Mouse (Mus musculus) spleen, adult 2 months (tissue): ENCODE data around the gene Pebp1. TPM values are rescaled to one million over a fixed set of nuclear protein-coding genes. Genes with fewer than 3 reads are reported as not detected.

ENCODE experiments used
- DNase-seq, 2 experiments: peaks; one replicate each; pipeline versions ENCODE4 v3.0.0 to v3.0.0-alpha.2; 2012 to 2021; ENCODE audit warnings: low spot score in 2 of 2, low read depth in 1 of 2
- H3K27ac ChIP-seq: fragments of 200-500 bp; 2 replicates; pipeline ENCODE4 v1.5.1; 2012; ENCODE audit warnings: low read length, inconsistent platforms; ENCODE audit not compliant: insufficient read depth
- H3K27me3 ChIP-seq: fragments of 200-500 bp; 2 replicates; pipeline ENCODE4 v1.6.1; 2012; ENCODE audit warnings: mild to moderate bottlenecking, moderate library complexity, low read length, inconsistent platforms; ENCODE audit not compliant: control insufficient read depth, insufficient read depth
- H3K36me3 ChIP-seq: fragments of 200-500 bp; 2 replicates; pipeline ENCODE4 v1.6.1; 2012; ENCODE audit warnings: mild to moderate bottlenecking, low read length, inconsistent platforms; ENCODE audit not compliant: control insufficient read depth, insufficient read depth
- H3K4me1 ChIP-seq: fragments of 200-500 bp; 2 replicates; pipeline ENCODE4 v1.6.1; 2011; ENCODE audit warnings: inconsistent platforms; ENCODE audit not compliant: control insufficient read depth, insufficient read depth, insufficient read length
- H3K4me3 ChIP-seq: fragments of 200-500 bp; 2 replicates; pipeline ENCODE4 v1.5.1; 2011; ENCODE audit warnings: mild to moderate bottlenecking, inconsistent platforms; ENCODE audit not compliant: insufficient read depth, insufficient read length; ENCODE audit errors: extremely low read depth
- CTCF ChIP-seq: fragments of 200-500 bp; IDR thresholded peaks from 2 replicates; pipeline ENCODE4 v1.5.1; 2011; ENCODE audit warnings: mild to moderate bottlenecking, inconsistent platforms; ENCODE audit not compliant: insufficient read depth, insufficient read length, insufficient replicate concordance; ENCODE audit errors: extremely low read depth
- POLR2A ChIP-seq: fragments of 200-500 bp; IDR thresholded peaks from 2 replicates; pipeline ENCODE4 v1.6.1; 2011; ENCODE audit warnings: low read depth, low read length, inconsistent platforms
- WGBS: fragments of 180-500 bp; shearing (Covaris S2); methylation state at CpG from one replicate; pipeline ENCODE4 v1.1.7; 2018; 5-methylcytosine and 5-hydroxymethylcytosine counted together
- polyA plus RNA-seq: library from polyadenylated mRNA; depleted of rRNA; stranded (reverse); fragments of >200 nt; gene quantifications from 2 replicates; pipeline ENCODE4 v1.2.3, GENCODE M21; 2012

Pebp1 gene
- polyA plus RNA-seq, 1 experiment = 191 TPM

GRCm38 (mm10) chr5:117267913-117268312, 19.5 kb downstream of the Pebp1 start:
- Histone ChIP-seq H3K4me3 (no peak overlapping the region), H3K4me1 (no peaks in the 10 kb centered on the region), H3K27me3 (no peaks in the 10 kb centered on the region), H3K36me3 (peaks cover 32% of the 10 kb centered on the region), H3K27ac (no peak overlapping the region)
- no peak for DNase-seq
- TF ChIP-seq POLR2A (no peak), CTCF (no peak)
- WGBS = 84% methylated on average over 14 of the region's 14 CpGs

- Histone ChIP-seq H3K4me1 (no peaks in the 10 kb centered on the region), H3K36me3 (peaks cover 48% of the 10 kb centered on the region), H3K27ac (no peak overlapping the region), H3K27me3 (no peaks in the 10 kb centered on the region), H3K4me3 (no peak overlapping the region)
- TF ChIP-seq CTCF (no peak), POLR2A (no peak)
- no peak for DNase-seq
- 90% methylated on average over 5 of the region's 5 CpGs for WGBS
Observed at GRCm38 (mm10) chr5:117264701-117265100, 22.7 kb downstream of the Pebp1 start.

- WGBS = 95% methylated on average over 21 of the region's 21 CpGs
- no peaks in the 10 kb centered on the region for H3K4me1 ChIP-seq
Observed at GRCm38 (mm10) chr5:117263566-117263965, 23.9 kb downstream of the Pebp1 start.

GRCm38 (mm10) chr5:117258276-117258675, 29.1 kb downstream of the Pebp1 start:
- no peak overlapping the region for H3K27ac ChIP-seq
- 96% methylated on average over 15 of the region's 15 CpGs for WGBS
- DNase-seq = no peak
- peaks cover 62% of the 10 kb centered on the region for H3K36me3 ChIP-seq
- H3K4me1 ChIP-seq = no peaks in the 10 kb centered on the region
- H3K4me3 ChIP-seq = no peak overlapping the region
- TF ChIP-seq POLR2A (no peak), CTCF (no peak)
- no peaks in the 10 kb centered on the region for H3K27me3 ChIP-seq

More at GRCm38 (mm10) chr5:117263566-117263965, 23.9 kb downstream of the Pebp1 start:
- no peaks in the 10 kb centered on the region for H3K27me3 ChIP-seq
- H3K27ac ChIP-seq = no peak overlapping the region
- H3K36me3 ChIP-seq = peaks cover 56% of the 10 kb centered on the region
- TF ChIP-seq POLR2A (no peak), CTCF (no peak)
- DNase-seq = no peak
- no peak overlapping the region for H3K4me3 ChIP-seq

GRCm38 (mm10) chr5:117251763-117252162, 35.7 kb downstream of the Pebp1 start:
- Histone ChIP-seq H3K27me3 (no peaks in the 10 kb centered on the region), H3K36me3 (peaks cover 42% of the 10 kb centered on the region), H3K27ac (no peak overlapping the region), H3K4me3 (no peak overlapping the region), H3K4me1 (no peaks in the 10 kb centered on the region)
- 99% methylated on average over 3 of the region's 3 CpGs for WGBS
- no peak for DNase-seq
- TF ChIP-seq CTCF (no peak), POLR2A (no peak)

GRCm38 (mm10) chr5:117250796-117251195, 36.6 kb downstream of the Pebp1 start:
- no peaks in the 10 kb centered on the region for H3K27me3 ChIP-seq
- no peak for DNase-seq
- H3K27ac ChIP-seq = no peak overlapping the region
- H3K4me3 ChIP-seq = no peak overlapping the region
- TF ChIP-seq POLR2A = no peak
- no peak for TF ChIP-seq CTCF
- H3K4me1 ChIP-seq = no peaks in the 10 kb centered on the region
- peaks cover 33% of the 10 kb centered on the region for H3K36me3 ChIP-seq
- WGBS = 96% methylated on average over 24 of the region's 24 CpGs

- 83% methylated on average over 10 of the region's 10 CpGs for WGBS
- no peak overlapping the region for H3K27ac ChIP-seq
- H3K36me3 ChIP-seq = peaks cover 20% of the 10 kb centered on the region
- no peak for TF ChIP-seq POLR2A
- TF ChIP-seq CTCF = no peak
- H3K4me1 ChIP-seq = no peaks in the 10 kb centered on the region
- H3K4me3 ChIP-seq = no peak overlapping the region
- DNase-seq = no peak
- no peaks in the 10 kb centered on the region for H3K27me3 ChIP-seq
Observed at GRCm38 (mm10) chr5:117248351-117248750, 39.1 kb downstream of the Pebp1 start.

- Histone ChIP-seq H3K4me1 (no peaks in the 10 kb centered on the region), H3K36me3 (peaks cover 18% of the 10 kb centered on the region), H3K4me3 (no peak overlapping the region), H3K27ac (no peak overlapping the region), H3K27me3 (no peaks in the 10 kb centered on the region)
- WGBS = 91% methylated on average over 8 of the region's 8 CpGs
- TF ChIP-seq CTCF (no peak), POLR2A (no peak)
- DNase-seq = no peak
Observed at GRCm38 (mm10) chr5:117245170-117245569, 42.3 kb downstream of the Pebp1 start.
